Mouse (Mus musculus) hindbrain, embryonic 13.5 days (tissue): ENCODE measurements around the gene Lhfpl4. TPM values are rescaled to one million over a fixed set of nuclear protein-coding genes. Genes with fewer than 3 reads are reported as not detected.

Source experiments
- ATAC-seq: fragments of 200-750 bp; cut with Nextera tagmentation; 2 replicates; pipeline ENCODE4 v1.8.0; 2017; ENCODE audit warnings: moderate TSS enrichment; ENCODE audit not compliant: low FRiP score
- H3K27ac ChIP-seq: fragments of 300-500 bp; sonication (generic); 2 replicates; pipeline ENCODE4 v1.5.1; 2015; ENCODE audit warnings: inconsistent platforms, mild to moderate bottlenecking, moderate library complexity
- H3K27me3 ChIP-seq: fragments of 300-500 bp; sonication (generic); 2 replicates; pipeline ENCODE4 v1.6.1; 2015; ENCODE audit warnings: mild to moderate bottlenecking, inconsistent platforms
- H3K36me3 ChIP-seq: fragments of 300-500 bp; sonication (generic); 2 replicates; pipeline ENCODE4 v1.6.1; 2015; ENCODE audit warnings: mild to moderate bottlenecking, inconsistent platforms
- H3K4me1 ChIP-seq: fragments of 300-500 bp; sonication (generic); replicated peaks from 2 replicates; pipeline ENCODE4 v1.6.1; 2015; ENCODE audit warnings: inconsistent platforms
- H3K4me2 ChIP-seq: fragments of 300-500 bp; sonication (generic); 2 replicates; pipeline ENCODE4 v1.6.1; 2015; ENCODE audit warnings: inconsistent platforms, mild to moderate bottlenecking, moderate library complexity
- H3K4me3 ChIP-seq: fragments of 300-500 bp; sonication (generic); 2 replicates; pipeline ENCODE4 v1.5.1; 2015; ENCODE audit warnings: mild to moderate bottlenecking, inconsistent platforms
- H3K9ac ChIP-seq: fragments of 300-500 bp; sonication (generic); 2 replicates; pipeline ENCODE4 v1.6.1; 2015; ENCODE audit warnings: mild to moderate bottlenecking, inconsistent platforms
- H3K9me3 ChIP-seq: fragments of 300-500 bp; sonication (generic); 2 replicates; pipeline ENCODE4 v1.6.1; 2016; ENCODE audit warnings: inconsistent platforms
- WGBS: fragments of 180-500 bp; shearing (Covaris S2); methylation state at CpG from one replicate; pipeline ENCODE4 v1.1.7; 2015; 5-methylcytosine and 5-hydroxymethylcytosine counted together
- polyA plus RNA-seq: library from polyadenylated mRNA; unstranded; fragments of >200 nt; fragmentation: Nextera tagmentation; extraction: Ambion mirVana; gene quantifications from 2 replicates; pipeline ENCODE4 v1.2.1, GENCODE M21; 2015

The Lhfpl4 gene
- polyA plus RNA-seq = 52.3 and 57.0 TPM in 2 replicates

- Histone ChIP-seq H3K27me3 (peaks cover 13% of the 10 kb centered on the region), H3K4me1 (peaks cover 42% of the 10 kb centered on the region), H3K27ac (peak within 1 kb of the TSS; percentile 84), H3K4me3 (peak within 1 kb of the TSS; percentile 82), H3K4me2 (peak within 1 kb of the TSS; percentile 89), H3K36me3 (peaks cover 11% of the 10 kb centered on the region), H3K9me3 (no peaks in the 10 kb centered on the region), H3K9ac (peak within 1 kb of the TSS; percentile 96)
- WGBS = 0% methylated on average over 41 of the region's 66 CpGs
- peak; percentile 90 for ATAC-seq
Measured at GRCm38 (mm10) chr6:113194841-113195595, at the start of gene Lhfpl4. TSS of gene Lhfpl4 (minus strand) at chr6:113195384.

- 89% methylated on average over 1 of the region's 1 CpGs for WGBS
- no peak overlapping the region for H3K4me2 ChIP-seq
- H3K27ac ChIP-seq = no peak overlapping the region
- peaks cover 15% of the 10 kb centered on the region for H3K4me1 ChIP-seq
- peaks cover 42% of the 10 kb centered on the region for H3K36me3 ChIP-seq
- no peak overlapping the region for H3K4me3 ChIP-seq
- no peak for ATAC-seq
- H3K9me3 ChIP-seq = no peaks in the 10 kb centered on the region
- H3K27me3 ChIP-seq = no peaks in the 10 kb centered on the region
- no peak overlapping the region for H3K9ac ChIP-seq
Measured at GRCm38 (mm10) chr6:113242753-113243152, 47.6 kb upstream of the Lhfpl4 start.

GRCm38 (mm10) chr6:113238442-113238841 is 43.3 kb upstream of the Lhfpl4 start:
- Histone ChIP-seq H3K9me3 (no peaks in the 10 kb centered on the region), H3K27ac (no peak overlapping the region), H3K4me1 (peaks cover 20% of the 10 kb centered on the region), H3K27me3 (no peaks in the 10 kb centered on the region), H3K4me3 (peak overlapping the region; percentile 90), H3K9ac (peak overlapping the region; percentile 86), H3K4me2 (peak overlapping the region; percentile 97), H3K36me3 (peaks cover 29% of the 10 kb centered on the region)
- no peak; the same call in 1 of the 2 replicates for ATAC-seq
- WGBS = 46% methylated on average over 6 of the region's 6 CpGs

- Histone ChIP-seq H3K4me3 (peak within 1 kb of the TSS; percentile 90), H3K27ac (peak within 1 kb of the TSS; percentile 73), H3K4me2 (peak within 1 kb of the TSS; percentile 97), H3K27me3 (no peaks in the 10 kb centered on the region), H3K36me3 (peaks cover 22% of the 10 kb centered on the region), H3K4me1 (peaks cover 20% of the 10 kb centered on the region), H3K9me3 (no peaks in the 10 kb centered on the region), H3K9ac (peak within 1 kb of the TSS; percentile 86)
- peak; percentile 98 for ATAC-seq
- under 1% methylated on average over 52 of the region's 55 CpGs for WGBS
Measured at GRCm38 (mm10) chr6:113237542-113238270, 42.5 kb upstream of the Lhfpl4 start, which contains the start of gene Mtmr14. TSS of gene Mtmr14 (plus strand) at chr6:113237843.

- 81% methylated on average over 5 of the region's 5 CpGs for WGBS
Measured at GRCm38 (mm10) chr6:113235141-113235540, 40.0 kb upstream of the Lhfpl4 start.

GRCm38 (mm10) chr6:113226705-113227104 is 31.5 kb upstream of the Lhfpl4 start:
- H3K9me3 ChIP-seq = no peaks in the 10 kb centered on the region
- H3K4me1 ChIP-seq = no peaks in the 10 kb centered on the region
- no peaks in the 10 kb centered on the region for H3K36me3 ChIP-seq
- ATAC-seq = no peak
- H3K27me3 ChIP-seq = no peaks in the 10 kb centered on the region
- H3K9ac ChIP-seq = no peak overlapping the region
- no peak overlapping the region for H3K4me3 ChIP-seq
- H3K4me2 ChIP-seq = no peak overlapping the region
- no peak overlapping the region for H3K27ac ChIP-seq

More at GRCm38 (mm10) chr6:113235141-113235540, 40.0 kb upstream of the Lhfpl4 start:
- Histone ChIP-seq H3K9ac (no peak overlapping the region), H3K27me3 (no peaks in the 10 kb centered on the region), H3K4me3 (no peak overlapping the region), H3K4me2 (no peak overlapping the region), H3K27ac (no peak overlapping the region), H3K4me1 (peaks cover 20% of the 10 kb centered on the region), H3K9me3 (no peaks in the 10 kb centered on the region), H3K36me3 (peaks cover 2% of the 10 kb centered on the region; the same call in 1 of the 2 replicates)
- ATAC-seq = no peak

- H3K4me3 ChIP-seq = no peak overlapping the region
- H3K36me3 ChIP-seq = no peaks in the 10 kb centered on the region
- no peak overlapping the region for H3K27ac ChIP-seq
- no peaks in the 10 kb centered on the region for H3K9me3 ChIP-seq
- H3K27me3 ChIP-seq = no peaks in the 10 kb centered on the region
- no peak overlapping the region for H3K9ac ChIP-seq
- no peak overlapping the region for H3K4me2 ChIP-seq
- 78% methylated on average over 4 of the region's 4 CpGs for WGBS
- H3K4me1 ChIP-seq = no peaks in the 10 kb centered on the region
- no peak for ATAC-seq
Measured at GRCm38 (mm10) chr6:113225798-113226197, 30.6 kb upstream of the Lhfpl4 start.

GRCm38 (mm10) chr6:113216280-113216679 is 21.1 kb upstream of the Lhfpl4 start:
- no peak overlapping the region for H3K4me3 ChIP-seq
- no peak for ATAC-seq
- no peak overlapping the region for H3K4me2 ChIP-seq
- no peaks in the 10 kb centered on the region for H3K27me3 ChIP-seq
- H3K27ac ChIP-seq = no peak overlapping the region
- WGBS = 88% methylated on average over 2 of the region's 2 CpGs
- no peaks in the 10 kb centered on the region for H3K4me1 ChIP-seq
- no peak overlapping the region for H3K9ac ChIP-seq
- H3K36me3 ChIP-seq = no peaks in the 10 kb centered on the region
- H3K9me3 ChIP-seq = no peaks in the 10 kb centered on the region

- WGBS = 4% methylated on average over 9 of the region's 9 CpGs
- peaks cover 42% of the 10 kb centered on the region for H3K4me1 ChIP-seq
- H3K9ac ChIP-seq = peak overlapping the region; percentile 96
- H3K4me3 ChIP-seq = peak overlapping the region; percentile 82
- peak; percentile 52 for ATAC-seq
- no peaks in the 10 kb centered on the region for H3K9me3 ChIP-seq
- H3K36me3 ChIP-seq = peaks cover 11% of the 10 kb centered on the region
- H3K27me3 ChIP-seq = peaks cover 13% of the 10 kb centered on the region
- peak overlapping the region; percentile 84 for H3K27ac ChIP-seq
- H3K4me2 ChIP-seq = peak overlapping the region; percentile 89
Measured at GRCm38 (mm10) chr6:113195596-113195992, 410 bp upstream of the Lhfpl4 start.

GRCm38 (mm10) chr6:113194517-113194840 is 705 bp downstream of the Lhfpl4 start:
- WGBS = 1% methylated on average over 5 of the region's 5 CpGs
- Histone ChIP-seq H3K27ac (peak overlapping the region; percentile 84), H3K9ac (peak overlapping the region; percentile 96), H3K36me3 (peaks cover 11% of the 10 kb centered on the region), H3K4me1 (peaks cover 42% of the 10 kb centered on the region), H3K4me3 (peak overlapping the region; percentile 82), H3K4me2 (peak overlapping the region; percentile 89), H3K9me3 (no peaks in the 10 kb centered on the region), H3K27me3 (peaks cover 13% of the 10 kb centered on the region)
- ATAC-seq = peak; percentile 73; the same call in 1 of the 2 replicates

- WGBS = 3% methylated on average over 46 of the region's 46 CpGs
- ATAC-seq = peak; percentile 57
Measured at GRCm38 (mm10) chr6:113193765-113194460, 1.3 kb downstream of the Lhfpl4 start.

More at GRCm38 (mm10) chr6:113193765-113194460, 1.3 kb downstream of the Lhfpl4 start:
- Histone ChIP-seq H3K4me2 (peak overlapping the region; percentile 89), H3K36me3 (peaks cover 16% of the 10 kb centered on the region), H3K4me3 (peak overlapping the region; percentile 82), H3K9me3 (no peaks in the 10 kb centered on the region), H3K9ac (peak overlapping the region; percentile 96), H3K27ac (peak overlapping the region; percentile 84), H3K27me3 (peaks cover 13% of the 10 kb centered on the region), H3K4me1 (peaks cover 42% of the 10 kb centered on the region)
